Mouse (Mus musculus): Measurements from ENCODE around the gene Slamf9.

DNA sequence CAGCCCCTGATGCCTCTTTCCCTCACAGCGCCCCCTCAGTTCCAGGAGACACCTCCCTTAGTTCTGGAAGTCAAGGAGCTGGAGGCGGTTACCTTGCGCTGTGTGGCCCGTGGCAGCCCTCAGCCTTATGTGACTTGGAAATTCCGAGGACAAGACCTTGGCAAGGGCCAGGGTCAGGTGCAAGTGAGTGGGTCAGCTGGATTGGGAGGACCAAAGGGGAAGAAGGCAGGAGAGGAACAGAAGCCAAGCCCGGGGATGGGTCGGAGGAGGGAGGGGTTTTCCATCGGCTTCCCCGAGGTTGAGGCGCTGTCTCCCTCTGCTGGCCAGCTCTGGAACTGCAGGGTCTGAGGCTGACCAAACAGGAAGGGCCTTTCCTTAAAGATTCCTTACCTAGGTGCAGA is 15.1 kb downstream of the Slamf9 start:
- peak; percentile 98 for TF ChIP-seq CTCF (IDR thresholded peaks at IDR 0.05; ENCODE audit: low read depth)
- no peak for TF ChIP-seq EP300 (IDR thresholded peaks at IDR 0.05; ENCODE audit: low read depth)

Measured in liver, postnatal 0 days (tissue).